Mouse (Mus musculus): ENCODE data around the gene Kcnb1. TPM values are rescaled to one million over a fixed set of nuclear protein-coding genes. Genes with fewer than 3 reads are reported as not detected.
"Not testable (repeated sequence)": the region's sequence is repeated elsewhere in the genome, so short reads cannot be mapped to it uniquely, and the experiment has no call there.

The Kcnb1 gene
- polyA plus RNA-seq, 1 experiment from 2014 or later, result 1.1 TPM

- H3K36me3 ChIP-seq, result no peaks in the 10 kb centered on the region
- 85% methylated on average over 13 of the region's 13 CpGs for WGBS
- no peaks in the 10 kb centered on the region for H3K27me3 ChIP-seq
- H3K4me3 ChIP-seq, result no peak overlapping the region
- H3K9me3 ChIP-seq, result no peaks in the 10 kb centered on the region
- H3K4me2 ChIP-seq, result no peak overlapping the region
- peaks cover 3% of the 10 kb centered on the region; the same call in 1 of the 2 replicates for H3K4me1 ChIP-seq
- H3K27ac ChIP-seq, result no peak overlapping the region
- no peak for ATAC-seq (ENCODE audit: insufficient number of reproducible peaks, insufficient read depth, low FRiP score, low TSS enrichment, low read depth)
- H3K9ac ChIP-seq, result no peak overlapping the region
Observed at GRCm38 (mm10) chr2:167221159-167221845, 31.3 kb upstream of the Kcnb1 start.

GRCm38 (mm10) chr2:167220736-167221135 lies 30.8 kb upstream of the Kcnb1 start:
- Histone ChIP-seq H3K36me3 (no peaks in the 10 kb centered on the region), H3K27me3 (no peaks in the 10 kb centered on the region), H3K4me2 (no peak overlapping the region), H3K4me3 (no peak overlapping the region), H3K9ac (no peak overlapping the region), H3K27ac (no peak overlapping the region), H3K9me3 (no peaks in the 10 kb centered on the region), H3K4me1 (peaks cover 3% of the 10 kb centered on the region; the same call in 1 of the 2 replicates)
- WGBS, result 90% methylated on average over 5 of the region's 5 CpGs
- no peak for ATAC-seq (ENCODE audit: insufficient number of reproducible peaks, insufficient read depth, low FRiP score, low TSS enrichment, low read depth)

- WGBS, result 38% methylated on average over 8 of the region's 8 CpGs
- Histone ChIP-seq H3K4me3 (no peak overlapping the region), H3K27me3 (no peaks in the 10 kb centered on the region), H3K9ac (no peak overlapping the region), H3K27ac (no peak overlapping the region), H3K4me2 (no peak overlapping the region), H3K4me1 (peaks cover 3% of the 10 kb centered on the region; the same call in 1 of the 2 replicates), H3K36me3 (no peaks in the 10 kb centered on the region), H3K9me3 (no peaks in the 10 kb centered on the region)
- no peak for ATAC-seq (ENCODE audit: insufficient number of reproducible peaks, insufficient read depth, low FRiP score, low TSS enrichment, low read depth)
Observed at GRCm38 (mm10) chr2:167219154-167219775, 29.3 kb upstream of the Kcnb1 start.

GRCm38 (mm10) chr2:167213666-167214065 lies 23.7 kb upstream of the Kcnb1 start:
- Histone ChIP-seq H3K4me1 (no peaks in the 10 kb centered on the region), H3K9ac (no peak overlapping the region), H3K4me2 (no peak overlapping the region), H3K27ac (no peak overlapping the region), H3K9me3 (no peaks in the 10 kb centered on the region), H3K4me3 (no peak overlapping the region), H3K27me3 (no peaks in the 10 kb centered on the region), H3K36me3 (no peaks in the 10 kb centered on the region)
- 95% methylated on average over 12 of the region's 12 CpGs for WGBS
- no peak for ATAC-seq (ENCODE audit: insufficient number of reproducible peaks, insufficient read depth, low FRiP score, low TSS enrichment, low read depth)

- H3K9ac ChIP-seq, result no peak overlapping the region
- H3K27ac ChIP-seq, result no peak overlapping the region
- H3K36me3 ChIP-seq, result no peaks in the 10 kb centered on the region
- H3K27me3 ChIP-seq, result no peaks in the 10 kb centered on the region
- no peak overlapping the region for H3K4me3 ChIP-seq
- no peaks in the 10 kb centered on the region for H3K9me3 ChIP-seq
- WGBS, result 87% methylated on average over 3 of the region's 3 CpGs
- no peaks in the 10 kb centered on the region for H3K4me1 ChIP-seq
- no peak for ATAC-seq (ENCODE audit: insufficient number of reproducible peaks, insufficient read depth, low FRiP score, low TSS enrichment, low read depth)
- H3K4me2 ChIP-seq, result no peak overlapping the region
Observed at GRCm38 (mm10) chr2:167213076-167213475, 23.1 kb upstream of the Kcnb1 start.

- 92% methylated on average over 6 of the region's 6 CpGs for WGBS
- ATAC-seq (ENCODE audit: insufficient number of reproducible peaks, insufficient read depth, low FRiP score, low TSS enrichment, low read depth), result no peak
- no peak overlapping the region for H3K4me3 ChIP-seq
- H3K4me2 ChIP-seq, result no peak overlapping the region
- H3K36me3 ChIP-seq, result no peaks in the 10 kb centered on the region
- no peaks in the 10 kb centered on the region for H3K27me3 ChIP-seq
- H3K9me3 ChIP-seq, result no peaks in the 10 kb centered on the region
- no peak overlapping the region for H3K27ac ChIP-seq
- no peak overlapping the region for H3K9ac ChIP-seq
- no peaks in the 10 kb centered on the region; the same call in 1 of the 2 replicates for H3K4me1 ChIP-seq
Observed at GRCm38 (mm10) chr2:167212551-167212950, 22.6 kb upstream of the Kcnb1 start.

- WGBS, result 88% methylated on average over 3 of the region's 3 CpGs
- H3K4me3 ChIP-seq, result no peak overlapping the region
- ATAC-seq (ENCODE audit: insufficient number of reproducible peaks, insufficient read depth, low FRiP score, low TSS enrichment, low read depth), result no peak
Observed at GRCm38 (mm10) chr2:167212089-167212488, 22.1 kb upstream of the Kcnb1 start.

GRCm38 (mm10) chr2:167209900-167210299 lies 19.9 kb upstream of the Kcnb1 start:
- Histone ChIP-seq H3K4me1 (peaks cover 15% of the 10 kb centered on the region), H3K9ac (no peak overlapping the region), H3K27me3 (no peaks in the 10 kb centered on the region), H3K4me3 (no peak overlapping the region), H3K9me3 (no peaks in the 10 kb centered on the region), H3K36me3 (no peaks in the 10 kb centered on the region), H3K27ac (no peak overlapping the region), H3K4me2 (no peak overlapping the region)
- no peak for ATAC-seq (ENCODE audit: insufficient number of reproducible peaks, insufficient read depth, low FRiP score, low TSS enrichment, low read depth)
- WGBS, result 82% methylated on average over 9 of the region's 9 CpGs

More at GRCm38 (mm10) chr2:167212089-167212488, 22.1 kb upstream of the Kcnb1 start:
- H3K9me3 ChIP-seq, result no peaks in the 10 kb centered on the region
- H3K9ac ChIP-seq, result no peak overlapping the region
- H3K4me2 ChIP-seq, result no peak overlapping the region
- no peaks in the 10 kb centered on the region for H3K36me3 ChIP-seq
- no peak overlapping the region for H3K27ac ChIP-seq
- H3K27me3 ChIP-seq, result no peaks in the 10 kb centered on the region
- no peaks in the 10 kb centered on the region; the same call in 1 of the 2 replicates for H3K4me1 ChIP-seq

GRCm38 (mm10) chr2:167208984-167209383 lies 19.0 kb upstream of the Kcnb1 start:
- Histone ChIP-seq H3K4me3 (no peak overlapping the region), H3K9me3 (no peaks in the 10 kb centered on the region), H3K27me3 (no peaks in the 10 kb centered on the region), H3K9ac (no peak overlapping the region), H3K4me1 (peaks cover 15% of the 10 kb centered on the region), H3K36me3 (no peaks in the 10 kb centered on the region), H3K27ac (no peak overlapping the region), H3K4me2 (no peak overlapping the region)
- no peak for ATAC-seq (ENCODE audit: insufficient number of reproducible peaks, insufficient read depth, low FRiP score, low TSS enrichment, low read depth)
- 81% methylated on average over 3 of the region's 3 CpGs for WGBS

GRCm38 (mm10) chr2:167205918-167206629 lies 16.1 kb upstream of the Kcnb1 start:
- Histone ChIP-seq H3K4me2 (no peak overlapping the region), H3K27ac (peak overlapping the region; percentile 35), H3K27me3 (no peaks in the 10 kb centered on the region), H3K4me1 (peaks cover 23% of the 10 kb centered on the region), H3K4me3 (no peak overlapping the region), H3K36me3 (no peaks in the 10 kb centered on the region), H3K9ac (no peak overlapping the region), H3K9me3 (no peaks in the 10 kb centered on the region)
- 67% methylated on average over 18 of the region's 18 CpGs for WGBS
- peak; percentile 75; the same call in 1 of the 2 replicates for ATAC-seq (ENCODE audit: insufficient number of reproducible peaks, insufficient read depth, low FRiP score, low TSS enrichment, low read depth)

GRCm38 (mm10) chr2:167204686-167205085 lies 14.7 kb upstream of the Kcnb1 start:
- H3K4me3 ChIP-seq; H3K9me3 ChIP-seq; H3K27me3 ChIP-seq; ATAC-seq (ENCODE audit: insufficient number of reproducible peaks, insufficient read depth, low FRiP score, low TSS enrichment, low read depth); H3K4me2 ChIP-seq; H3K27ac ChIP-seq; H3K36me3 ChIP-seq; H3K9ac ChIP-seq: not testable (repeated sequence)
- peaks cover 26% of the 10 kb centered on the region for H3K4me1 ChIP-seq
- WGBS, result 82% methylated on average over 5 of the region's 5 CpGs
